Mouse (Mus musculus) urinary bladder, postnatal 14 days (tissue): Measurements from ENCODE around the gene Lrp6.
A peak's percentile ranks its signal among the peaks of the same experiment; 100 is the strongest.

Source experiments
- DNase-seq: peaks from one replicate; pipeline ENCODE4 v3.0.0; 2021; ENCODE audit warnings: low spot score

Gene Lrp6

DNA sequence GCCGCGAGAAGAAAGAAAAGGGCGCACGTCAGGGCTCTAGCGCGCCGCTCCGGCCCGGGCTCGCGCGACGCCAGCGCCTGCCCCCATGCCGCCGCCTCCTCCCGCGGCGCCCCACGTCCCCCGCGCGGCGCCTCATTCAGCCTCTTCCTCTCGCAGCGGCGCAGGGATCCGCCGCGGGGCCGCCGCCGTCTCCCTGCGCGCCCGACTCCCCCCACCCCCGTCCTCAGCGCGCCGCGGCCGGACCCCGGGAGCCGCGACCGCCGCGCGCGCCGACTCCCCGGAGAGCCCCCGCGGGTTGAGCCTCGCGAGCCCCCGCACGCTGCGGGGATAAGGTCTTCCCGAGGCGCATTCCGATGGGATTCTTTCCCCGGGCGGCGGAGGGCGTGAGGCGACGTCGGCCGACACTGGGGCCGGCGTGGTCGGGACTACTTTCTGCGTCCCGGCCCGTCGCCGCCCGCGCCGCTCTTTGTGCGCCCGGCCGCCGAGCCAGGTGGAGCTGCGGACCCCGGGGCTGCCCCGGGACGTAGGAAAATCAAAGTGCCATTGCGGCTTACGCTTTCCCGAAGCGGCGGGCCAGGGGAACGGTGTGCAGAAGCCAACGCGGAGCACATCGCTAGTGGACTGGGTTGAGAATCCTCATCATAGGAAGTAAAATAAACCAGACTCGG is at the start of gene Lrp6:
TSS of gene Lrp6 (minus strand) at position 148 of the 668 bp plus-strand sequence.
- peak; percentile 85 for DNase-seq

DNA sequence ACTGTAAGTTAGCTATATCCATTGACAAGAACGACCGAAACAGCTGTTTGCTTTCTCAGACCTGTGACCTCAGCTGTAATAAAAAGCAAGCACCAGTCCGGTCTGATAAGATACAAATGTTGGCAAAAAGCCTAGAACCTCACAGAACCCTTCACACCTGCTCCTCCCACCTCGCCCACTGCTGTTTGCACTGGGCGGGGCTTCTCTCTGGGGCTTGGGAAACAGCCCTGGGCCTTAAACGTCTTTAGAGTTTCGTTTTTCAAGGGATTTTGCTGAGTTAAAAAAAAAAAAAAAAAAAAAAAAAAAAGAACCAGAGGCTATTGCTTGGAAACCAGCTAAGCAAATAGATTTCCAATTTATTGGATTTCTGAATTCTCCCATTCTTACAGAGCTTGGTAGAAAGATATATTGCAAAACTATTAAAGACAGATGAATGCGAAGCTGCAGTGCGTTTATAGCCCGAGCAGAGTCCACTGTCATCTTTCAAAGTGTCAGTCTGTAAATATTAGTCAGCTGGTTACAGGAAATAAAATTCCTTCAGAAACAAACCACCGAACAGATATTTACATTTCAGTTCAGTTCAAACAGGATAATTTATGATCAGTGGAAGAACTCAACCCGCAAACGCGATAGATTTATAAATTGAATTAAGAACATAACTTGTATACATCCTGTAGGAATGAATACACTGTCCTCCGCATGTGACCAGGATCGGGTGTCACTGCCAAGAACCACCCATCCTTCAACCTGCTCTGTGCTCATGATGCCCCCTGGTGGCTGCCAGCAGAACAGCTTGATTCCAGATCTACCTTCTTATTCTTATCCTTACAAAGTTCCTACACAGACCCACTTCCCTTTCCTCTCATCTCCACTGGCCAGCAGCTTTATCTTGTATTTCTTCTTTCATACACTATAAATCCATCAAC is 48.2 kb upstream of the Lrp6 start:
- DNase-seq: peak; percentile 86

DNA sequence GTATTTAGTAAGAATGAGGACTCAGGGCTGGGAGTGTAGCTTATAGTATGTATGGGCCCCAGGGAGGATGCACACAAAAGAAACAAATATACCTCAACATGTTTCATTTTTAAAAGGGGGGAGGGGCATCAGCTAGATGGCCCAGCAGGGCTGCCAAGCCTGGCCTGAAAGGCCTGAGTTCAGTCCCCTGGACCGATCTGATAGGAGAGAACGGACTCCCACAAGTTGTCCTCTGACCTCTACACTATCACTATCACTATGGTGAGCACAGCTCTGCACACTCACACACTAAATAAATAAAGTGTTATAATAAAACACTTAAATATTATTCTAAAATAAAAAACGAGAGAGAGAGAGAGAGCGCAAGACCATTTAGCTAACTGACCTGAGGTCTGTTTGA is 47.6 kb upstream of the Lrp6 start:
- no peak for DNase-seq

DNA sequence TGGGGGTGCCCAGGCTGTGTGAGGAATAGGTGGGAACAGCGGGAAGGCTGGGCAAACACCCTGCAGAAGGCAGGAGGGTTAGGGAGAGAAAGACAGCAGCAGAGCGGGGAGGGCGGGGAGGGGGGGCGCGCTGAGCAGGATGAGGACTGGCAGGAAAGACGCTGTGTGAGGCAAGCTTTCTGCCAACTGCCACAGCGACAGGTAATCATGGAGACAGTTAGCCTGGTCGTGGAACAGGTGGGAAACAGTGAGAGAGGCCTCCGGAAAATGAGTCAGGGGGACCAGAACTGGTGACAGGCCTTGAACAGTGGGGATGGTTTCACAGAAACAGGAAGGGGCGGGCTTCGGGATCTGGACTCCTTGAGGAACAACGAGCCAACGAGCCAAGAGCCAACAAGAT is 45.1 kb upstream of the Lrp6 start:
- no peak for DNase-seq

DNA sequence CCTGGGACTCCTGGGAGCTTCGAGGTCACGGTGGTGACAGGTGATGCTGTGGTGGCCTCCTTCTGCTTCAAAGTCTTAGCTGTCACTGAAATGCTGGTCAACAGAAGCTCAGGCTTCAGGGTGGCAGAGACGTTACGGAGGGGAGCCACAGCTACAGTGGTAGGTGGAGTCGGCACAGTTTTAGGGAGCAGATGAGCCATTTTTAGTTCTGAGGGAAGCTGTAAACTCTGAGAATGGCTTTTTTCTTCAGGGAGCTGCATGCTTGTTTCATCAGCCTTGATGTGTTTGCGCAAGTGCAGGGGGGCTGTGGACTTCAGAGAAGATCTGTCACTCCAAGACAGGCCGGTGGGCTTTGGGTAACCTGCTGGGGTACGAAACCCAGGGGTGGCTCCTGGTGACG is 43.6 kb upstream of the Lrp6 start:
- no peak for DNase-seq

DNA sequence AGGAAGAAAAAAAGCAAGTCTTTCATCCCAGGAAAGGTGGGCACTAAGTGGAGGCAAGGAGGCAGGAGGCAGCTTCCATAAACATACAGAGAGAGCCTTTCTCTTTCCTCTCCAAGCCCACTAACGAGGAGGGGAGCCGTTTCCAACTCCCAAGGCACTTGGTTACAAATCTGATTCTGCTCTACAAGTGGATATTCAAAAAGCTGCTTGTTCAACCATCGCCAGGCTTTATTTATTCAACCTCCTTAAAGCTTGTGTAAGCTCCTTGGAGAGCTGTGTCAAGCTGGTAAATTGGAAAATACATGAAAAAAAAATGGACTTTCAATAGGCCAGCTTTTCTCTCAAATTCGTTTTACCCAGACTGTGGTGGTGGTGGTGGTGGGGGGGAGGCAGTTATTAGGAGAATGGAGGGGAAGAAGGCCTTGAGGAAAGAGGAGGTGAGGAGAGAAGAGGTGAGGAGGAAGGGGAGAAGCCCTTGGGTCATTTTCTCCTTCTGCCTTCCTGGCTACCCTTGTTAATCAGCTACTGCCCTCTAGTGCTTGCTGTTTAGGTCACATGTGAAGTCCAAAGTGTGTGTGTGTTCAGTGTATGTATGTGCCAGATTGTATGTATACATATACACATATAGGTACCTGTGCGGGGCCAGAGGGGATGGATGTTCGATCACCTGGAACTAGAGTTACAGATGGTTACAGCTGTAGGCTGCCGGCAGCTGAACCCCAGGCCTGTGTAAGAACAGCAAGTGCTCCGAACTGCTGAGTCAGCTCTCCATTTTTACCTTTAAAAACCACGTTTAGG is 40.4 kb upstream of the Lrp6 start:
- DNase-seq: peak; percentile 45

DNA sequence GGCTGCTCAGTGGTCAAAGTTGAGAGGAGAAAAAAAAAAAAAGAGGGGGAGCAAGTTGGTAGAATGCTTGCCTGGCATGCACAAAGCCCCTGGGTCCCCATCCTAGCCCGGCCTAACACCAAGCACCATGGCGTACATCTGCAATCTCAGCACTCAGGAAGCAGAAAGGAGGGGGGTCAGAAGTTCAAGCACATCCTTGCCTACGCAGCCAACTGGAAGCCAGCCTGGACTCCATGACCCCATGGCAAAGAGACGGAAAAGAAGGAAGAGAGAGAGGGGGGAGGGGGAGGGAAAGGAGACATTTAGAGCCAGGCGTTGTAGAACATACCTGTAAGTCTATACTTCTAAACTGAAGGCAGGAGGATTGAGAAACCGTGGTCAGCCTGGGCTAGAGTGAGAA is 39.8 kb upstream of the Lrp6 start:
- no peak for DNase-seq

DNA sequence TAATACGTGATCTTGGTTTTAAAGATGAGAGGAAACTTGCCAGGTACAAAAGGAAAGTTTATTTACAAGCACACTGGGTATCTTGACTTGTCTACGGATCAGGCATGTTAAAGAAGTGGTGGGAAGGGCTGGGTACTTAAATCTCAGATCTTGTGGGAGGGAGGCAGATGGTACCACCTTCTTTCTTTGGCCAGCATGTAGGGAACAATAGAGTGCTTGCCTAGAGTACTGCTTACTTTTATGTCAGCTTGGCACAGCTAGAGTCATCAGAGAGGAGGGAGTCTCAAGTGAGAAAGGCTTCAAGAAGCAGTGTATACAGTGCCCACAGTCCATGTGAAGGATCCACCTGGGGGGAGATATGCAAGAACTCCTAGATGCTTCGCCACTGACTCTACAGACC is 38.4 kb upstream of the Lrp6 start:
- DNase-seq: no peak

DNA sequence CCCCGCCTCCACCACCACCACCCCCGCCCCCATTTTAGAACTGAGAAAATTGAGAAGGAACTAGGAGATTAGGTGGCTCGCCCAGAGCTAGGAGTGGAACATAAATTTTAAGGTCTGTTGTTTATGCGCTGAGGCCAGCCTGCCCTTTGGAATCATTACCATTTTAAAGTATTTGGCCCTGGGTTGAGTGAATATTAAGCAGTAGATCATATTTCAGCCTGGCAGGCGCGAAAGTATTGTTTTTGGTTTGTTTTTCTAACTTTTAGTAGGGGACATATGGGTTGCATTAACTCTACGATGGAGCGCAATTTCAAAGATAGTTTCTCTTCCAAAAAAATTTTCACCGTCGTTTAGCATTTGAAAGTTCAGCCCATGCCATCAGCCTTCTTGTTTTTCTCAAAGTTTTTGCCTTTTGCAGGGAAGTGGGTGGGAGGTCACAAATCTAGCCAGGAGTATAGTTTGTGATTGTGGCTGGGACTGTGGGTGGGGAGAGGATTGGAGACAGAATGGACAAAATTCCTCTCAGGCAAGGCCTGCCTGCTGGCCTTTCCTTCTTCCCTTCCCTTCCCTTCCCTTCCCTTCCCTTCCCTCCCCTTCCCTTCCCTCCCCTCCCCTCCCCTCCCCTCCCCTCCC is 35.7 kb upstream of the Lrp6 start:
- DNase-seq: peak; percentile 20

DNA sequence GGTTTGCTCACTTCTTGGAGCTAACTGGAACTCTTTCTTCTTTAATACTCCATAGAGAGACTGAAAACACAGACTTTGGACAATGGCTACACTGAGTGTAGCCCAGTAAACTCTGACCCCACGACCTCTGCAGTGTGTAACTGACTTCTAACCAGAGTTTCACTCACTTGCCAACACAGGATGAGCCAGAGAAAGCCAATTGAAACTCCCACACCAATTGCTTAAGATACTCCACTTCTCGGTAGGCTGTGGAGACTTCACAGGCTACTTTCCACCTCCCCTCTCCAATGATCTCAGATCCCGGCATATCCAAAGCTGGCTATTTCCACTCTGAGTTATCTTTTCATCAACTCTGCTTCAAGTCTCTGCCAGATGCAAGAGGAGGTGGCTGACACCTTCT is 35.0 kb upstream of the Lrp6 start:
- no peak for DNase-seq

DNA sequence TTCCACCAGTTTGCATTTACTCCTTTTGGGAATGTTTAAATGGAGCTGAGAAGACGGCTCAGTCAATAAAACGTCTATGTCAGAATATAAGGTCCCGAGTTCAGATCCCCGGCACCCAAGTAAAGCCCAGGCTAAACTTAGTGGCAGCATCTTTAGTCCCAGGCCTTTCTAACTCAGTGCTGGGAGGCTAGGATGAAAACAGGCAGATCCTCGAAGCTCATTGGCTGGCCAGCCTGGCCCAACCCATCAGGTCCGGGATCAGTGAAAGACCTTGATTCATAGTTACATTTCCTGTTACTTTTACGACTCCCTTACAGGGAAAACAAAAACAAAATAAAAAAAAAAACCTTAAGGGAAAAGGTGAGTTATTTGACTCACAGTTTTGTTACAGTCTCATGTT is 34.4 kb upstream of the Lrp6 start:
- no peak for DNase-seq

DNA sequence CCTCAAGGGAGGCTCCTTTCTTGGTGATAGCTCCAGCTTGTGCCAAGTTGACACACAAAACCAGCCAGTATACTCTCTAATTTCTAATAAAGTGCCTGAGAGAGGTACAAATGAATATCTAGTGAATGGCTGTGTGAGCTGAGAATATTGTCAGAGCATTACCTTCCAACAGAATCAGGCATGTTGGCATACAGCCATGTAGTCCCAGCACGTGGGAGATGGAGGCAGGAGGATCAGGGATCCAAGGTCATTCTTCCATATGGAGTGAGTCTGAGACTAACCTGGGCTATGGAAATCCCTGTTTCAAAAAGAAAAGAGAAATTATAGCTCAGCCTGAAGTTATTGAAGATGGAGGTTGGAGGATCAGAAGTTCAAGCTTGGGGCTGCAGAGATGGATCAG is 32.5 kb upstream of the Lrp6 start:
- DNase-seq: no peak

DNA sequence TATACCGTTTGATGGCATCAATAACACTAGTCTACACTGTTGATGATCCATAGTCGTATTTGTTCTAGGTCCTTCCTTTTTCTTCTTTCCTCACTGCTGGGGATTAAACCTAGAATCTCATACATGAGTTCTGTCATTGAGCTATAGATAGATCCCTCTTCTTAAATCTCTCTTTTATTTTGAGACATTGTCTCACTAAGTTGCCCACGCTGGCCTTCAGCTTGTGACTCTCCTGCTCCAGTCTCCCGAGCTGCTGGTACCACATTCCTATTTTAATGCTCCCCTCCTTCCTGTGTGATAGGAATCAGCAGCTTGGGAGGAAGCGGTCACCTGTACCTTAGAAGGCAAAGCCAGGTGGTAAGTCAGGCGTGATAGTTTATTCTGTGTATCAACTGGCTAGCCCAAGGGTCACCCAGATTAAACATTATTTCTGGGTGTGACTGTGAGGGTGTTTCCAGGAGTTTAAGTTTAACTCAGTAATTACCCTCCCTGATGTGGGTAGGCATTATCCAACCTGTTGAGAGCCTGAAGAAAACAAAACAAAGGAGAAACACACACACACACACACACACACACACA is 31.0 kb upstream of the Lrp6 start:
- no peak for DNase-seq

DNA sequence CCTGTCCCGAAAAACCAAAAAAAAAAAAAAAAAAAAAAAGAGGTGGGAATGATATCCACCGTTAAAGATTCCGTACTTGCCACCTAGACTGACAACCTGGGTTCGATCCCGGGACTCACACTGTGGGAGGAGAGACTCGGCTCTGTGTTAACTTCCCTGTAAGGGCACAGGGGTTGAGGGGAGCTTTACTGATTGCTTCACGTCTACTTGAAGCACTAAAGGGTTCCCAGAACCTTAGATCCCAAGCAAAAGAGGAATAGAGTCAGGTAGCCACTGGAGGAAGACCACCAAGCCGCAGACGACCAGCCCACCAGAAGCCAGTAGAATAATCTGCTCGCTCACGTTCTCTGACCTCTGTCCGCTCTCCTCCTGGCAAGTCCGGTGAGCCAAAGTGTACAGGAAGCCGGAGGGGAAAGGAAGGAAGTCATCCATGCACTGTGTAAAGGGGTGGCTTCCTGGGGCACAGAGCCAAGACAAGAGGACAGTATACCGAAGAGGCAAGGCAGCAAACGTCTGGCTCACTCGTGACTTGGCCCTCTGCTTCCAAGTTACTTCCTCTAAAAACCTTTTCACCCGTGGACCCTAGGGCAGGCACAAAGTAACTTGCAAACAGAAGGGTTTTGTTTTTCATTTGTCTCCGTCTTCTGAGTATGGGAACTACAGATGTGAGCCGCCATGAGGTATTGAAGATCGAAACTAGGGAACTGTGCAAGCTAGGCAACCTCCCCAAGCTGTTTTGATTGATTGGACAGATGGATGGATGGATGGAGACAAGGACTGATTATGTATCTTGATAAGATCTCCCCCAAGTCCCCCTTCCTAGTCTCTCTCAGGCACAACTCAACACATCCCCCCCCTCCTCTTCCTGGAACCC is 28.0 kb upstream of the Lrp6 start:
- DNase-seq: peak; percentile 24

DNA sequence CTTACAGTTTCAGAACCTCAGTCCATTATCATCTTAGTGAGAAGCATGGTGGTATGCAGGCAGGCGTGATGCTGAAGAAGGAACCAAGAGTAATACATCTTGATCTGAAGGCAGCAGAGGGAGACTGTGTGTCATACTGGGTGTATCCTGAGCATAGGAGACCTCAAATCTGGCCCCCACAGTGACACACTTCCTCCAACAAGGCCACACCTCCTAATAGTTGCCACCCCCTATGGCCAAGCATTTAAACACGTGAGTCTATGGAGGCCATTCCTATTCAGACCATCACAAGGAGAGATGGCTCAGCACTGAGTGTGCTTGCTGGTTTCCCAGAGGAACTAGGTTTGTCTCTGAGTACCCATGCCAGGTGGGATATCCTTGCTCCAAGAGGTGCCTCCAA is 24.8 kb upstream of the Lrp6 start:
- no peak for DNase-seq

DNA sequence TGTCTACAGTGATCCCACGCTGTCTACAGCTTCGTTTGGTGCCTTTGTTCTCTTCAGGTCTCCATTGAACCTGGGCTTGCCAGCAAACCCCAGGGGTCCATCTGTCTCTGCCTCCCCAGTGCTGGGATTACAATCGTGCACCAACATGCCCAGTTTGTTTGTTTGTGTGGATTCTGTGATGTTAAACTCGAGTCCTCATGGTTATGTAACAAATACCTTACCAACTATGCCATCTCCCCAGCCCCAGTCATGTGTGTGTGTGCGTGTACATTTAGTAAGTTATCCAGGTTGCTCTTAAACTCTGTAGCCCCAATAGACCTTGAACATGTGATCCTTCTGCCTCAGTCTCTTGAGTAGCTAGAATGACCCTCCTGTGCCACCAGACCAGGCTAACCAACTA is 19.5 kb upstream of the Lrp6 start:
- DNase-seq: no peak

DNA sequence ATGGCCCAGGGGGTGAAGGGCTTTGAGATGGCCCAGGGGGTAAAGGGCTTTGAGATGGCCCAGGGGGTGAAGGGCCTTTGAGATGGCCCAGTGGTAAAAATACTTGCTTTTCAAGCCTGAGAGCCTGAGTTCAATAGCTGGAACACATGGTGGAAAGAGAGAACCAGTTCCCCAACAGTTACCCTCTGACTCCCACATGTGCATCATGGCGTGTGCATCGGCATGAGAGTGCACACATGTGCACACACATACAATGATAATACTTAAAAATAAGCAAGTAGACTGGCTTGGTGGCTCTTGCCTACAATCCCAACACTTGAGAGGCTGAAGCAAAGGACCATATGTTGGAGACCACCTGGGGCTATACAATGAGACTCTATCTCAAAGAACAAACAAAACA is 17.9 kb upstream of the Lrp6 start:
- DNase-seq: no peak

DNA sequence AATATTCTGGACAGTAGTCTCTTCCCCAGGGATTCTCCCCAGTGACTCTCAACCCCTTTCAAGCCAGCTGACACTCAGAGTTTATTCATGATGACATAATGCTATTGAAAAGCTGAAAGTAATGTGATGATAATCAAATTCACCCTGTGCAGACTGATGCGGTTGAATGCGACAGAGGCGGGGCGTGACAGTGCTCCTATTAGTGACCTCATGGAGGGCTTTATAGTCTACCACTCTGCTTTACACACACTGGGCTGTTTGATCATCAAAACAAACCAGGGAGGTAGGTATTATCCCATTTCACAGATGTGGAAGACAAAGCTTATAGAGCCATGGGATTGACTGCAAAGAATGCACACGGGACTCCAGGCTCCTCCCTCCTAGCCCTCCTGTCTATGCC is 15.3 kb upstream of the Lrp6 start:
- no peak for DNase-seq

DNA sequence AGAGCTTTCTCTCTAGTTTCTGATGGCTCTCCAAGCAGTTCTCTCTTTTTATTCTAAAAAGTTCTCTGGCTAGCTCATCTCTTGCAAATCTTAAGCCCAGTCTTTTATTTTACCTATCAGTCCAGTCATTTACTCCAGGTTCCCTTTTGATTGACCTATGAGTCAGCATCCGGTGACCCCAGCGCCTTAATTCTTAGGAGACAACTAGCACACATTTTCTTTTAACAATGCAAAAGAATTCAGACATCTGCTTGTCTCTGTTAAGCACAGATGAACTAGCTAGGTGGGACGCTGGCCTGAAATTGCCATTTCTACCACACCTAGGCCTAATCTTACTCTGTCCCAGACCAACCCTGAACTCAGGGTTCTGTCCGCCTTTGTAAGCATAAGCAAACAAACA is 12.7 kb upstream of the Lrp6 start:
- no peak for DNase-seq

DNA sequence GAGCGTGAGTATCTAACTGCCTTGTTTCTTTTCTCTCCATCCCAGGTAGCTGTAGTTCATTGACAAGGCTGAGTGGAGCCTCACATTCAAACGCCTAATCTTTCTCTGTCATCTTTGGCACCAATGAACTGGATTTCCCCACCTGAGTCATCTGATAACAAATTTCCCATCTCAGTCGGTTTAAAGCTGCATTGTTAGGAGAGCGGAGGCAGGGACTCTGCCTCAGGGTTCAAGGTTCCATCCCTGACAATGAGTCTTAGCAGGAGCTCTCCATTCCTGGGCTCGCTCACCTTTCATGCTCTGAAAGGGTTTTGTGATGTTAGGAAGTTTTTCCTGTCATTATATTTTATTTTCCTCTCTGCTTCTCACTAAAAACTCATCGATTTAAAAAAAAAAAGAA is 11.3 kb upstream of the Lrp6 start:
- DNase-seq: no peak

DNA sequence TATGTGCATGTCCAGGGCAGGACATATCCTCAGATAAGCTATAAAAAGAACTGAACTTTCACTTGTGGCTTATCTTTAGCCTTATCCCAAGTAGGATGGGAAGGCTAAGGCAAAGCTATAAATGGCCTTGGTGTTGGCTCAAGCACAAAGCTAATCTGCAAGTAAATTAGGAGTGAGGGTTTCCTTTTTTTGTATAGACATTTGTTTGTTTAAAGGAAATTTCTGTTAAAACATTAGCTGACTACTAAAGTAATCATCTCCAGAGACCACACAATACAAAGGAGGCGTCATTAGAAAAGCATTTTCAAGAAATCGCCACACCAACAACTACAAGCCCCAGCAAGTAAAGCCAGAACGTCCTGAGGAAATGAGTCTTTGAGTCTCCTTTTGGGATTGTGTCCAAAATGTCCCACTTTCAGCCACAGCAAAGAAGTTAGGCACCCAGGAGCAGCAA is 8.6 kb upstream of the Lrp6 start:
- DNase-seq: no peak
